In genomic region chr2:159884773-159885459, GRCm38 (mm10) we compare ENCODE assay signal across 23 mouse cellular contexts.
DNase-seq lines count a peak whose midpoint lies in the region; ATAC-seq and TF ChIP-seq lines count a peak whose summit lies in the region.
"Had no signal": no experiment of that assay in that cellular context is flagged by ENCODE, and none has a peak within 500 bp of the region (broad histone marks: within the 10 kb centered on the region; RNA-seq: fewer than 3 reads in every experiment).

No protein-coding gene starts in this region.

- DNase-seq in lung, embryonic 14.5 days, result peak; percentile 2
- no peak for DNase-seq in lung, adult 18-20 months
- DNase-seq in midbrain, embryonic 14.5 days, result peak; percentile 11
- no peak for DNase-seq in midbrain, embryonic 10.5 days (ENCODE audit: low spot score)
- no peak for DNase-seq in kidney, postnatal 36 days
- DNase-seq: adrenal gland, adult 2 months; adrenal gland, postnatal 10 days; adrenal gland, postnatal 25 days; cerebellum, adult 11 months; cerebellum, adult 18-20 months; cerebellum, adult 8-10 months; cerebellum, adult 9-11 months; cerebellum, postnatal 14 days; cerebellum, postnatal 36 days; embryo, embryonic 11 days had no signal

- peak; percentile 80; the same call in 1 of the 2 replicates for ATAC-seq in lung, embryonic 14.5 days (ENCODE audit: insufficient read depth)
- ATAC-seq in midbrain, embryonic 14.5 days (ENCODE audit: low FRiP score, low TSS enrichment), result no peak
- 0 out of 2 replicates have a peak, but pooled peaks have one; percentile 43 for ATAC-seq in stomach, embryonic 15.5 days (ENCODE audit: insufficient read depth, low FRiP score, low read depth)
- no peak for ATAC-seq in monocyte, adult 5-6 weeks (replicated peaks; ENCODE audit: insufficient number of reproducible peaks, low FRiP score, low TSS enrichment, poor library complexity, severe bottlenecking)
- ATAC-seq: forebrain, embryonic 14.5 days had no signal

- no peak overlapping the region for H3K4me2 ChIP-seq in lung, embryonic 14.5 days
- no peak overlapping the region for H3K4me2 ChIP-seq in midbrain, embryonic 14.5 days (ENCODE audit: low read length)
- no peak overlapping the region for H3K4me2 ChIP-seq in stomach, embryonic 15.5 days
- H3K4me2 ChIP-seq: embryonic facial prominence, embryonic 13.5 days; embryonic facial prominence, embryonic 15.5 days; forebrain, embryonic 12.5 days had no signal

- H3K27ac ChIP-seq in lung, embryonic 14.5 days (ENCODE audit: low read depth), result no peak overlapping the region
- no peak overlapping the region for H3K27ac ChIP-seq in midbrain, embryonic 14.5 days (replicated peaks; ENCODE audit: low read depth, low read length)
- no peak overlapping the region for H3K27ac ChIP-seq in midbrain, embryonic 10.5 days (replicated peaks)
- H3K27ac ChIP-seq in stomach, embryonic 15.5 days, result no peak overlapping the region
- H3K27ac ChIP-seq: embryonic facial prominence, embryonic 13.5 days; embryonic facial prominence, embryonic 15.5 days; forebrain, embryonic 10.5 days; forebrain, embryonic 12.5 days had no signal

- H3K9me3 ChIP-seq in lung, embryonic 14.5 days (ENCODE audit: low read depth, low read length), result no peaks in the 10 kb centered on the region
- no peaks in the 10 kb centered on the region for H3K9me3 ChIP-seq in midbrain, embryonic 14.5 days (ENCODE audit: control insufficient read depth, low read length)
- H3K9me3 ChIP-seq in midbrain, embryonic 10.5 days (replicated peaks), result no peaks in the 10 kb centered on the region
- H3K9me3 ChIP-seq in stomach, embryonic 15.5 days, result no peaks in the 10 kb centered on the region
- H3K9me3 ChIP-seq: embryonic facial prominence, embryonic 13.5 days; embryonic facial prominence, embryonic 15.5 days; forebrain, embryonic 10.5 days; forebrain, embryonic 12.5 days had no signal

- H3K36me3 ChIP-seq in lung, embryonic 14.5 days (ENCODE audit: insufficient read depth), result no peaks in the 10 kb centered on the region
- H3K36me3 ChIP-seq in midbrain, embryonic 14.5 days (ENCODE audit: control insufficient read depth, insufficient read depth, low read length), result no peaks in the 10 kb centered on the region
- H3K36me3 ChIP-seq in midbrain, embryonic 10.5 days, result no peaks in the 10 kb centered on the region
- no peaks in the 10 kb centered on the region for H3K36me3 ChIP-seq in stomach, embryonic 15.5 days
- H3K36me3 ChIP-seq: embryonic facial prominence, embryonic 13.5 days; embryonic facial prominence, embryonic 15.5 days; forebrain, embryonic 10.5 days; forebrain, embryonic 12.5 days had no signal

- H3K4me3 ChIP-seq in lung, embryonic 14.5 days (ENCODE audit: low read depth, low read length), result no peak overlapping the region
- no peak overlapping the region for H3K4me3 ChIP-seq in midbrain, embryonic 14.5 days (replicated peaks; ENCODE audit: low read depth, low read length)
- no peak overlapping the region for H3K4me3 ChIP-seq in midbrain, embryonic 10.5 days
- H3K4me3 ChIP-seq in stomach, embryonic 15.5 days (replicated peaks), result no peak overlapping the region
- H3K4me3 ChIP-seq: embryonic facial prominence, embryonic 13.5 days; embryonic facial prominence, embryonic 15.5 days; erythroblast, embryonic 14.5 days; forebrain, embryonic 10.5 days; forebrain, embryonic 12.5 days had no signal

- H3K4me1 ChIP-seq in lung, embryonic 14.5 days (ENCODE audit: insufficient read depth), result peaks cover 3% of the 10 kb centered on the region; the same call in 1 of the 2 replicates
- no peaks in the 10 kb centered on the region for H3K4me1 ChIP-seq in midbrain, embryonic 14.5 days (ENCODE audit: control insufficient read depth, insufficient read depth, low read length)
- H3K4me1 ChIP-seq in midbrain, embryonic 10.5 days, result no peaks in the 10 kb centered on the region
- H3K4me1 ChIP-seq in stomach, embryonic 15.5 days, result no peaks in the 10 kb centered on the region
- H3K4me1 ChIP-seq: forebrain, embryonic 10.5 days; forebrain, embryonic 12.5 days had no signal

- WGBS in lung, embryonic 14.5 days, result 50% methylated on average over 6 of the region's 6 CpGs
- WGBS in midbrain, embryonic 14.5 days, result 89% methylated on average over 6 of the region's 6 CpGs
- 90% methylated on average over 6 of the region's 6 CpGs for whole genome bisulfite sequencing in midbrain, embryonic 10.5 days
- WGBS in stomach, embryonic 15.5 days, result 66% methylated on average over 6 of the region's 6 CpGs

- TF ChIP-seq CTCF in lung, embryonic 14.5 days (IDR thresholded peaks at IDR 0.05; ENCODE audit: low read depth), result no peak

- H3K9ac ChIP-seq in lung, embryonic 14.5 days, result no peak overlapping the region
- H3K9ac ChIP-seq in midbrain, embryonic 14.5 days (replicated peaks; ENCODE audit: low read length), result no peak overlapping the region
- H3K9ac ChIP-seq in stomach, embryonic 15.5 days, result no peak overlapping the region
- H3K9ac ChIP-seq: embryonic facial prominence, embryonic 13.5 days; embryonic facial prominence, embryonic 15.5 days; forebrain, embryonic 12.5 days had no signal

- no peaks in the 10 kb centered on the region for H3K27me3 ChIP-seq in lung, embryonic 14.5 days (ENCODE audit: insufficient read depth, low read length)
- H3K27me3 ChIP-seq in midbrain, embryonic 14.5 days (ENCODE audit: control insufficient read depth, insufficient read depth, low read length), result no peaks in the 10 kb centered on the region
- no peaks in the 10 kb centered on the region for H3K27me3 ChIP-seq in midbrain, embryonic 10.5 days (ENCODE audit: low read depth, poor library complexity, severe bottlenecking)
- H3K27me3 ChIP-seq in stomach, embryonic 15.5 days (replicated peaks), result no peaks in the 10 kb centered on the region
- H3K27me3 ChIP-seq: embryonic facial prominence, embryonic 13.5 days; embryonic facial prominence, embryonic 15.5 days; forebrain, embryonic 12.5 days had no signal

Comparison
In these comparisons a context has a peak if more than half of its experiments do, and no peak if none do; other contexts are left out.
1. DNase-seq: peak in lung, embryonic 14.5 days (single experiment) and midbrain, embryonic 14.5 days (single experiment); none in lung, adult 18-20 months (0 of 2), midbrain, embryonic 10.5 days (single experiment) and kidney, postnatal 36 days (0 of 2).
2. ATAC-seq: peak in lung, embryonic 14.5 days (single experiment) and stomach, embryonic 15.5 days (single experiment); none in midbrain, embryonic 14.5 days (single experiment) and monocyte, adult 5-6 weeks (single experiment).